Comparison of ENCODE assay signal across 9 mouse cellular contexts in genomic region chr3:130337857-130338256, GRCm38 (mm10).
A peak's percentile ranks its signal among the peaks of the same experiment; 100 is the strongest.
DNase-seq lines count a peak whose midpoint lies in the region; ATAC-seq and TF ChIP-seq lines count a peak whose summit lies in the region.
"Had no signal": no experiment of that assay in that cellular context is flagged by ENCODE, and none has a peak within 500 bp of the region (broad histone marks: within the 10 kb centered on the region; RNA-seq: fewer than 3 reads in every experiment).

No protein-coding gene starts in this region.

- WGBS in heart, embryonic 10.5 days = 33% methylated on average over 13 of the region's 13 CpGs
- 42% methylated on average over 13 of the region's 13 CpGs for WGBS in large intestine, adult 2 months
- WGBS in midbrain, embryonic 16.5 days = 32% methylated on average over 13 of the region's 13 CpGs

- no peaks in the 10 kb centered on the region for H3K36me3 ChIP-seq in heart, embryonic 10.5 days
- no peaks in the 10 kb centered on the region for H3K36me3 ChIP-seq in midbrain, embryonic 16.5 days (ENCODE audit: control insufficient read depth, insufficient read depth, low read length)
- H3K36me3 ChIP-seq: G1E had no signal

- H3K9ac ChIP-seq in midbrain, embryonic 16.5 days (ENCODE audit: low read depth, low read length) = 0 out of 2 replicates have a peak overlapping the region, but pooled peaks have one; percentile 25

- no peaks in the 10 kb centered on the region for H3K9me3 ChIP-seq in heart, embryonic 10.5 days
- no peaks in the 10 kb centered on the region for H3K9me3 ChIP-seq in midbrain, embryonic 16.5 days (replicated peaks; ENCODE audit: control insufficient read depth, low read length, poor library complexity, severe bottlenecking)

- ATAC-seq in midbrain, embryonic 16.5 days = peak; percentile 88

- peak overlapping the region; percentile 41; the same call in 1 of the 2 replicates for H3K4me3 ChIP-seq in heart, embryonic 10.5 days
- peak overlapping the region; percentile 21 for H3K4me3 ChIP-seq in midbrain, embryonic 16.5 days (ENCODE audit: low read depth, low read length)

- no peaks in the 10 kb centered on the region for H3K27me3 ChIP-seq in heart, embryonic 10.5 days (ENCODE audit: insufficient read depth, poor library complexity, severe bottlenecking)
- H3K27me3 ChIP-seq in midbrain, embryonic 16.5 days (ENCODE audit: control insufficient read depth, insufficient read depth, low read depth, low read length) = no peaks in the 10 kb centered on the region

- H3K27ac ChIP-seq in heart, embryonic 10.5 days = peak overlapping the region; percentile 69; the same call in 1 of the 2 replicates
- H3K27ac ChIP-seq in midbrain, embryonic 16.5 days (ENCODE audit: low read length) = no peak overlapping the region; the same call in 1 of the 2 replicates

- peak overlapping the region; percentile 41 for H3K4me2 ChIP-seq in midbrain, embryonic 16.5 days (ENCODE audit: low read length)

- no peak for TF ChIP-seq POLR2A in brain, embryonic 14.5 days (IDR thresholded peaks at IDR 0.05; ENCODE audit: borderline replicate concordance, extremely low read depth, insufficient read depth, insufficient read length, poor library complexity, severe bottlenecking)

- no peak for TF ChIP-seq CTCF in brain, embryonic 14.5 days (IDR thresholded peaks at IDR 0.05; ENCODE audit: borderline replicate concordance, extremely low read depth, insufficient read depth, insufficient read length)

- H3K4me1 ChIP-seq in heart, embryonic 10.5 days = peaks cover 16% of the 10 kb centered on the region
- H3K4me1 ChIP-seq in midbrain, embryonic 16.5 days (ENCODE audit: control insufficient read depth, insufficient read depth, low read length) = peaks cover 5% of the 10 kb centered on the region

- DNase-seq in layer of hippocampus, adult 11-12 months (ENCODE audit: low spot score) = peak; percentile 18
- DNase-seq in layer of hippocampus, adult 9-10 months (ENCODE audit: low spot score) = no peak
- peak; percentile 94 for DNase-seq in brain, embryonic 14.5 days (ENCODE audit: low read depth)
- peak; percentile 78 for DNase-seq in heart, embryonic 10.5 days (ENCODE audit: low spot score)
- peak; percentile 3 for DNase-seq in large intestine, adult 2 months (ENCODE audit: low read depth, low spot score)
- DNase-seq in urinary bladder, adult 2 months (ENCODE audit: low spot score) = no peak
- DNase-seq in thymus, postnatal 14 days = no peak

Comparison
In these comparisons a context has a peak if more than half of its experiments do, and no peak if none do; other contexts are left out.
1. DNase-seq: peak in layer of hippocampus, adult 11-12 months (single experiment), brain, embryonic 14.5 days (single experiment), heart, embryonic 10.5 days (single experiment) and large intestine, adult 2 months (single experiment); none in layer of hippocampus, adult 9-10 months (single experiment), urinary bladder, adult 2 months (single experiment) and thymus, postnatal 14 days (single experiment).